Mouse (Mus musculus) T-cell, adult 2 months (primary cell): ENCODE results near the gene Gigyf1.

Source experiments
- DNase-seq: peaks from one replicate; pipeline ENCODE4 v3.0.0; 2022; ENCODE audit warnings: low spot score

The Gigyf1 gene

GRCm38 (mm10) chr5:137533117-137533827 lies 14.9 kb downstream of the Gigyf1 start, which contains the start of the genes Epo and Gnb2:
Gene Epo, minus strand, starts transcription at chr5:137533242.
Gene Gnb2, minus strand, starts transcription at chr5:137533510.
- peak; percentile 94 for DNase-seq

DNA sequence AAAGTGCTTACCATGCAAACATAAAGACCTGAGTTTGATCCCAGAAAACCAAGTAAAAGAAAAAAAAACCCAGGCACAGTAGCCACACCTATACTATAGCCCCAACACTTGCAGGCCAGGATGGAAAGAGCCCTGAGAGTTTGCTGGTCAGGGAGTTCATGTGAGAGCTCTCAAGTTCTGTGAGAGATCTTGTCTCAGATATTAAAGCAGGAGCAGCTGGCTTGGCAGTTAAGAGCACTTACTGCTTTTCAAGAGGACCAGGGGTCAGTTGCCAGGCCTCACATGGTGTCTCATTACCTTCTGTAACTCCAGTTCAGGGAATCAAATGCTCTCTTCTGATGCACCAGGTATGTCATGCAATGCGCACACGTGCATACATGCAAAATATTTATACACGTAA lies 16.4 kb downstream of the Gigyf1 start:
- DNase-seq: no peak

DNA sequence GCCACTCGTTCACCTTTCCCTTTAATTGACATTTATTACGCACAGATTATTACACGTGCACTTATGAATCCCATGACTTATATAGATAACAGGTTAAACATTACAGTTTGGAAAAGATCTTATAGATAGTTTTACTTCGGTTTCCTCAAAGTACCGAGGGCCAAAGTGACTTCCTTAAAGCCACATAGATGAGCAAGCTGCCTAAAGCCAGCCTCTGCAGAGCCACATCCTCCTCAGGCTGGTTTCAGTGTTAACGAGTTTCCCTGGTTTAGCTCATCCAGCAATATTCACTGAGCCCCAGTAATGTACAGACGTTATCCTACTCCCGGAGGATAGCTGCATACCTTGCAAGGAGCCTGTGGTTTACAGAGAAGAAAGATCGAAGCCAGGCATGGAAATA lies 17.0 kb downstream of the Gigyf1 start:
- DNase-seq: no peak

DNA sequence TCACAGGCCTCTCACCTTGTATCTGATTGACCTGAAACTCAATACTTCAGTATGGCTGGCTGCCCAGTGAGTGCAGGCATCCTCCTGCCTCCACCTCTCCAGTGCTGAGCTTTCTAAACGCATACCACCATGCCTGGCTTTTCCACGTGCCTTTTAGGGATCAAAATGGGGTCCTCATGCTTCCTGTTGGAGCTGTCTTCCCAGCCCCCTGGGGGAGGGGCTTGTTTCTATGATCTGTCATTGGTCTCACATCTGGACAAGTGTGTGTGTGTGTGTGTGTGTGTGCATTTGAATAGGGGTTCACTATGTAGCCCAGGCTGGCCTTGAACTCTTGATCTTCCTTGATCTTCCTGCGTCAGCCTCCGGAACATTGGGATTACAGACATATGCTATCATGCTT lies 19.1 kb downstream of the Gigyf1 start:
- DNase-seq: no peak

DNA sequence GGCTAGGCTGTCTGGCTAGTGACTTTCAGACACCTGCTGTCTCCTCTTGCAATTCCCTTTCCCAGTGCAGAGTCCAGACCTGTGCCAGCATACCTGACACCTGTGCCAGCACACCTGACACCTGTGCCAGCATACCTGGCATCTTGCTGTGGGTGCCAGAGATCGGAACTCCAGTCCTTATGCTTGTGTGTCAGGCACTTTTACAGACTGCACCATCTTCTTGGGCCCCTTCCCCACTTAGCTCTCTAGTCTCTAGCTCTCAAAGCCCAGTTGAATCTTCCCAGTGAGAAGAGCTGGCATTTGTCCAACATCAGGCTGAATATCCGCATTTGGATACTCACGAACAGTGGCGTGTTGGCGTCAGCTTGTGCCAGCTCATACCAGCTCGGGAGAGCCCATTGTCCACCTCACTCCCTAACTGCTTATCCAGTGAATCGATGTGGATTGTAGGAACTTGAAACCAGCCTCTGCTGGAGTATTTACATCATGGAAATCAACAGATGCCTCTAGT lies 21.0 kb downstream of the Gigyf1 start:
- no peak for DNase-seq

GRCm38 (mm10) chr5:137540991-137541390 lies 22.6 kb downstream of the Gigyf1 start:
- no peak for DNase-seq

DNA sequence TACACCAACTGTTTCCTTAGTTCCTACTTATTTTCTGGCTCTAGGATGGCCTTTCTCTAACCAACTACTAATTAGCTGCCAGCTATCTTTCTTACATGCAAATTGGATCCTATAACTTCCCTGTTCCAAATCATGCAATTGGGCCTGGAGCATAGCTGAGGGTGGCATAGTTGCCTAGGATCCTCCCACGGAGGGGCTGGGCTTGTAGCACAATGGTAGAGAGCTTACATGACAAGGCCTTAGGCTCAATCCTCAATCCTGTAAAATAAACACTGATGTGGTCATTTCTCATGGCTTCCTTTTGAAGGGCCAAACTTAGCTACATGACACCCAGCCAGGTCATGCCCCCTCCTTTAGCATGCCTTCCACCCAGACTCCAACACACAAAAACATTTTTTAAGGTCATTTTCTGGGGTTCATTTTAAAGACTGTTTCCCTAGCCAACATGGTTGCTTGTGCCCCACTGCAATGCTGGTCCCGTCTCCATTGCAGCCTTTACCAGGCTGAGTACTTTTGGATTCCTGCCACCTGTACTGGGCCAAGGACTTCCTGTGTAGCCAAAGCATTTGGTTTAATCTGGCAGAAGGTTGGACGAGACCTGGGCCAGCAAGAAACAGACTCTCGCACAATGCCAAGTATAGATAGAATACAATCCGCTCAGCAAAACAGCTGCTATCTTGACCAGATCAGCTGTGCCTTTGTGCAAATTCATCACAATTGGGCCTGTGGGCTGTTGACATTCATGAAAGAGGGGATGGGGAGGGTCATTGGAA lies 23.6 kb downstream of the Gigyf1 start:
- no peak for DNase-seq

DNA sequence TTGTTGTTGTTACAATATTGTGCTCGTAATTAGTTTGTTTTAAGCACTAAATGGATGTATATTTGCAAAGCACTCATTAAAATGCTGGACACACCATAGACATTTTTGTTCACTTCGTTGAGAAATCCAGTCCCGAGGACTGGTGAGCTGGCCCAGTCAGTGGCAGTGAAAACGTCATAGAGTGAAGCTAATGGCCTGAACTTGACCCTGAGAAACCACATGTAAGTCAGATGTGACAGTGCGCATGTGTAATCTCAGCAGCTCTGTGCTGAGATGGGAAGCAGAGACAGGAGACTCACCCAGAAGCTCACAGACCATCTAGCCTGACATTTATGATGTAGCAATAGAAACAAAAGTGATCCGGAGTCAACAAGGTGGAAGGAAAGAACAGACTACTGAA lies 26.6 kb downstream of the Gigyf1 start:
- DNase-seq: no peak

DNA sequence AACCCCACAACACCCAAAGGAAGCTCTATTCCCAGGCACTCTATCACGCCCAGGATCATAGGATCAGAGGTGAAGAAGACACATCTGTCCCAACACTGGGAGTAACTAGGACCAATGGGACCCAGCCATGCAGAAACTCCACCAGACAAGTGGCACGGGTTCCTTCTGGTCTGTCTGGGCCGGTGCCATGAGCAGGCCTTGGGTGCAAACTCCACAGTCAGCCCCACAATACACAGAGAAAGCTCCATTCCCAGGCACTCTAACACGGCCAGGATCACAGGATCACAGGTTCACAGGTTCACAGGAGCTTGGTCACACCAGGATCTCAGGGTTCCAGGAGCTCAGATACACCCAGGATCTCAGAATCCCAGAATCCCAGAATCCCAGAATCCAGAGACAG lies 27.2 kb downstream of the Gigyf1 start:
- no peak for DNase-seq

DNA sequence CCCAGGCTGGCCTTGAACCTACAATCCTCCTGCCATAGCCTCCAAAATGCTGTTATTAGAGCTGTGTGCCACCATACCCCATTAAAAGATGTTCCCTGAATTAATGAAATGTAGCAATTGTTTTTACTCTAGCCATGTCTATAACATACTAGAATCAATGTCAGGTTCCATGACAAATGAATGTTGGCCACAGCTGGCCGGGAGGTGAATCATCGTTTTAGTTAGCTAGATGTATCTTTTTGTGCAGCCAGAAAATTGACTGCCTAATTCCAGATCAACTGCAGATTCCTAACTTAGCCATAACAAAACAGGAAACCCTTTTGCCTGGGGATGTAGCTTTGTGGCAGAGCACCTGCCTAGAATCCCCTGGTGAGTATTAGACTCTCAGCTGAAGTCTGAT lies 31.5 kb downstream of the Gigyf1 start:
- no peak for DNase-seq

DNA sequence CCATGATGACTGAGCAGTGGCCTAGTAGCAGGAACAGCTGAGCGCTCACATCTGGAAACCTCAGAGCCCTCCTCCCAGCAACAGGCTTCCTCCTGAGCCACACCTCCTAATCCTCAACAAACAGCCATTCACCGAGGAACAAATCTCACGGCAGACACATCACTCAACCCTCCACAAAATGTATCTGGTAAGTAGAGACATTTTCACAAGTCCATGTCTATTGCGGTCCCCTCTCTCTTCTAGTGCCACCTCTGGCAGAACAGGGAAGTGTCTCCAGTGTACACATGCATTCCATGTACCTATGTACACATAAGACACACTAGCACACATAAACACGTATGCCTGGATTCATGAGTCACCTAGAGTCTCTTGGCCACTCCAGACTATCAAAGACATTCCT lies 32.8 kb downstream of the Gigyf1 start:
- DNase-seq: peak; percentile 27

DNA sequence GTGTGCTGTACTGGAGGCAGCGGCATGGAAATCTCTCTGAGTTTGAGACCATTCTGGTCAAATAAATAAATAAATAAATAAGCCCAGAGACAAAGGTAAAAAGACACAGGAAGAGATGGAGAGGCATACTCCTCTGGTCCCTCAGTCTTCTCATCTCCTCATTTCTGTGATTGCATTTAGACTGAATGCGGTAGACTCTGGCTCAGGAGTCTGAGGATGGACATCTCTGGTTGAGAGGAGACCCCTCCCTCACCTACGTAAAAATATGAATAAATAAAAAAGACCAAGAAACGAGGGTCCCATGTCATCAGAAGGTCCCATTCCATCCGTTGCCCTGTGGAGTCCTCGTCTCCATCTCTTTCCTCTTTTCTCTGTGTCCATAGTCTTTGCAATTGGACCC lies 34.7 kb downstream of the Gigyf1 start:
- DNase-seq: no peak

DNA sequence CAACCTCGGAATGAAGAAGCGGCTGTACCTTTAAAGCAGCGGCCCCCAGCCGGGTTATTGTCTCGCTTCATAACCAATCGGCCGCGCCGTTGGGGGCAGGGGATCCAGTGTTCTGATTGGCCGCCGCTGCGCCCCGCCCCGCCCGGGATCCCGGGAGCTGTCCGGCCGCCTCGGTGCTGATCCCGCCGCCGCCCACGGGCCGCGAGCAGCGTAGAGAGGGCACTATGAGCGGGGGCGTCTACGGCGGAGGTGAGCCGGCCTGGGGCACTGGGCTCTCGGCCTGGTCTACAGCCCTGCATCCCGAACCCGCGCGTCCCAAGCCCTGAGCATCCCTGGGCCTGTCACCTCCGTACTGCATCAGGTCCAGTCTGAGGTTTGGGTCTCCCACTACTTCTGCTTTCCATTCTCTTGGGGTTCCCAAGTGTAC lies 35.1 kb downstream of the Gigyf1 start, which contains the start of gene Actl6b:
Gene Actl6b, plus strand, starts transcription at position 107 of the 427 bp plus-strand sequence.
- DNase-seq: peak; percentile 12

DNA sequence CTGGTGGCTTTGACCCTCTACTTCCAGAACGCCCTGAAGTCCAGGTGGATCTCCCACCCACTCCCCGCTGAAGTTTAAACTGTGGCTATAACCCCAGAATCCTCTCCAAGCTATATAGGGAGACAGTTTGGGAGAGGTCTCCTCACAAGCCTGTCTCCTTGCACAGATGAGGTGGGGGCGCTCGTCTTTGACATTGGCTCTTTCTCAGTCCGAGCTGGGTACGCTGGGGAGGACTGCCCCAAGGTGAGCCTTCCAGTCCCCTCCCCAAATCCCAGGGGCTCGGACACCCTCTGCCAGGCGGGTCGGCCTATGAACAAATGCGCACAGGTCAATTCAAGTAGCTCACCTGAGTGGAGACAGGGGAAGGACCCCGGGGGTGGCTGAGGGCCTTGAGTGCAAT lies 35.5 kb downstream of the Gigyf1 start:
- no peak for DNase-seq

- no peak for DNase-seq
These were observed 43.2 kb downstream of the Gigyf1 start for GRCm38 (mm10) chr5:137561556-137561955.

DNA sequence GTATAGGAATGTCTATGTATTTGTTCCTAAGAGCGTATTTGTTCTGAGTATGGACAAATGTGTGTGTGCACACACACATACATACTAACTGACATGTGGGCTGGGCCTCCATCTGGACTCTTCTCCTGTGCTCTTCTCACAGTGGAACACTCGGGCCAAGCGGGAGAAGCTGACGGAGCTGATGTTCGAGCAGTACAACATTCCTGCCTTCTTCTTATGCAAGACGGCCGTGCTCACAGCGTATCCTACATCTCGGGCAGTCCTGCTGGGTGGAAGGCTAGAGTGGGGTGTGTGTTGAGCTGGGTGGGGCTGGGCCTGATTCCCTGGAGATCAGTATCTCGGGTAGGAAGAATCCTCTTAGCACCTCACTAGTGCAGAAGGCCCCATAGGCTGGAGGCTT lies 44.6 kb downstream of the Gigyf1 start:
- DNase-seq: no peak

DNA sequence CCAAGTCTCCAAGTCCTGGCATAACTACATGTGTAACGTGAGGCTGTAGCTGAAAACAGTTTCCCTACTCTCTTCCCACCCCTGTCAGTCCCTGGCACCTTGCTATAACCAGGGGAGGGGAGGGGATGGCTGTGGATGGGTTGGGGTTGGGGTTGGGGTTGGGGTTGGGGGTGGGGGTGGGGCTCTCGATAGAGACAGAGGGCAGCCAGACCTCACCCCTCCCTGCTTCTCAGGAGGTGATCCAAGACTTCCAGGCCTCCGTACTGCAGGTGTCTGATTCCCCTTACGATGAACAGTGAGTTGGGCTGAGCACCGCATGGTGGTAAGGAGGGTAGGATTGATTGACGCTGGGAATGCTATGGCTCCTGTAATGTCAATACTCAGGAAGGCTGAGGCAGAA lies 47.4 kb downstream of the Gigyf1 start:
- DNase-seq: no peak

DNA sequence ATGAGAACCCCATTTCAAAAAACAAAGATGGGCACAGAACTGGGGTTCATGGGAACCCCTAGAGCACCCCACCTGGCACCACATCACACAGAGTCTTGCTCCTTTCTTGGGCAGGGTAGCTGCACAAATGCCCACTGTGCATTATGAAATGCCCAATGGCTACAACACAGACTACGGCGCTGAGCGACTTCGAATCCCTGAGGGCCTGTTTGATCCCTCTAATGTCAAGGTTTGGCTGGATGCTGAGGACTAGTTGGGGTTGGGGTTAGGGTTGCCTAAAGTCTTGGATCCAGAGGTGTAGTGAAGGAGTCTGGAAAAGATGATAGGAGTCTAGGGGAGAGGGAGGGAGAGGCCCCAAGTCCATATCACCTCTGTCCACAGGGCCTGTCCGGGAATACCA lies 48.1 kb downstream of the Gigyf1 start:
- no peak for DNase-seq

DNA sequence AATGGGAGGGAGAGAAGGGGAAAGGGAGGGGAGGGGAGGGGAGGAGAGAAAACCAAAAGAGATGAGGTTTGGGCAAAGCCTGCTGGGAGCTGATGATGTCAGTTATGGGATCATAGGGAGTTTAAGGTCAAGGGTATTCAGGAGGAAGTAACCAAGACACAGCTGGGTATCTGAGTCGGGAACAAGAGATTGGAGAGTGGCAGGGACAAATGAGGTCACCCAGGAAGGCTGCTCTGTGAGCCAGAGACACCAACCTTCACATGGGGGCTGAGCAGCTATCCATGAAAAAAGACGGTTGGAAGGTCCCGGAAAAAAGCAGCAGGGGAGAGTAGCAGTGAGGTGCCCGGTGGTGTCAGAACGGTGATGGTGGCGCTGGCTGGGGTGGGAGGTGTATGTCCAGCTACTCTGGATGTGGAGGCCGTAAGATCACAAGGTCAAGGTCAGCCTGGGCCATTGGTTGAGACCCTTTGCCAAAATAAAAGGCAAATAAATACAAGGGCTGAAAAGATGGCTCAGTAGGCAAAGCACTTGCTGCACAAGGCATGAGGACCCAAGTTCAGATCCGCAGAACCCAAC lies 50.0 kb downstream of the Gigyf1 start:
- DNase-seq: no peak

DNA sequence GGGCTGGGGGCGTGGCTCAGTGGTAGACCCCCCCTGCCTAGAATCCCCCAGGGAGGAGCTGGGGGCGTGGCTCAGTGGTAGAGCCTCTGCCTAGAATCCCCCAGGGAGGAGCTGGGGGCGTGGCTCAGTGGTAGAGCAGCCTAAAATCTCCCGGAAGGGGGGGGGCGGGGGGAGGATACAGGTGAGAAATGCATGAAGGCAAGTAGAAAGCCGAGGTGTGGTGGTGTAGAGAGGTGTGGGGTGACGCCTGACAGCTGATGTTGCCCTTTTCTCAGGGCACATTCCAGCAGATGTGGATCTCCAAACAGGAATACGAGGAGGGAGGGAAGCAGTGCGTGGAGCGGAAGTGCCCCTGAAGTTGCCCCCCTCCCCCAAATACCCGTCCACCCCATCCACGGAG lies 50.7 kb downstream of the Gigyf1 start:
- DNase-seq: no peak

DNA sequence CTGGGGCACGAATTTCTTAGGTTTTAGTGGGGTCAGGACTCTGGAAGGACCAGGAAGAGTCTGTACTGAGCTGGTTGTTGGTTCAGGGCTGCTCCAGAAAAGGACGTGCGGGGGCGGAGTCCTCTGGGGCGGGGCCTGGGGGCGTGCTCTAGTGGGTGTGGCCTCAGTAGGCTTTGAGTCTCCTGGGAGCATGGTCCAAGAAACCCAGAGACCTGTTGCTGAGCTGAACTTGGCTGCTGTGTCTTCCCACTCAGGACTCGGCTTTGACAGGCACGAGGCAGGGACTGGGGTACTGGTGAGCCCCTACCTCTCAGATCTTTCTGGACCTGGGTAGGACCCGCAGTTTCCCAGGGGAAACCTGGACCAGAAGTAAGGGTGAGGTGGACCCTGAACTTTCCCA lies 51.3 kb downstream of the Gigyf1 start, which contains the start of gene Tfr2:
Gene Tfr2, plus strand, starts transcription at position 176 of the 400 bp plus-strand sequence.
- DNase-seq: peak; percentile 36

- DNase-seq: no peak
These were observed 51.8 kb downstream of the Gigyf1 start for GRCm38 (mm10) chr5:137570181-137570580.
